Mouse (Mus musculus) right cerebral cortex, postnatal 25 days (tissue): ENCODE data around the gene Lama2.

Experiments
- DNase-seq: peaks from one replicate; pipeline ENCODE4 v3.0.0; 2022

The Lama2 gene

GRCm38 (mm10) chr10:27382887-27383609 lies 236.5 kb downstream of the Lama2 start:
- no peak for DNase-seq

DNA sequence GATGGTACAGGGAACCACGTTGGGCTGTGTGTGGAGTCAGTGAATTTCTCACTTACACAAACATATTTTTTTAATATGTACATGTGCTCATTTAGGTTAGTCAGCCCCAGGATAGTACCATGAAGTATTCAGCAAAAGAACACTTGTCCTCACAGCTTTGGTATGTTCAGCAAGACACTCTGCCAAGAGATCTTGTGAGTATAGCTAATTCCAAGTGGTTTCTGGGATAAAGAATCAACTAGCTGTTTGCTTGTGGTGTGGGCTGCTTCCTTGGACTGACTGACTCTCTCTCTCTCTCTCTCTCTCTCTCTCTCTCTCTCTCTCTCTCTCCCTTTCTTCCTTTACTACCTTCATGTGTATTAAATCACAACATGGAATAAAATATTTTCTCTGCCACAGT lies 241.3 kb downstream of the Lama2 start:
- DNase-seq, result no peak

GRCm38 (mm10) chr10:27344278-27344677 lies 275.3 kb downstream of the Lama2 start:
- no peak for DNase-seq

- no peak for DNase-seq
Measured at GRCm38 (mm10) chr10:27322410-27322990, 297.1 kb downstream of the Lama2 start.

- DNase-seq, result no peak
Measured at GRCm38 (mm10) chr10:27307444-27307843, 312.1 kb downstream of the Lama2 start.

DNA sequence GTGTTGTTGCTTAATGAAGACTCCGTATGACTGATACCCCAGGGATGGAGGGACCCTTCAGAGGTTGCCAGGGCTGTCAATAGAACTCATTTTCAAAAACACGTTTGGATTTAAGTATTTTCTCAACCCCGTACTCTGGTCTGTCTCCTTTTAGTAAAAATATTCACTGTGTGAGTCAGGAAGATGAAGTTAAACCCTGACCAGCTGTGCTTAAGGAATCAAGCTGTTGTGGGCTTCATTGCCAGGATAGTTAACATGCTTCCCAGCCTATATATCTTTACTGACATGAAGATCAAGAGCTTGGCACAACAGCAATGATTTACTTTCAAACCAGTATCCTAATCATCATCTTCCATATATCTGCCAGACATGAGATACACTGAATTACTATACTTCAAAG lies 314.3 kb downstream of the Lama2 start:
- DNase-seq, result no peak

GRCm38 (mm10) chr10:27285098-27285860 lies 334.3 kb downstream of the Lama2 start:
- DNase-seq, result no peak

GRCm38 (mm10) chr10:27267432-27267831 lies 352.1 kb downstream of the Lama2 start:
- DNase-seq, result no peak

- no peak for DNase-seq
Measured at GRCm38 (mm10) chr10:27265812-27266211, 353.7 kb downstream of the Lama2 start.

DNA sequence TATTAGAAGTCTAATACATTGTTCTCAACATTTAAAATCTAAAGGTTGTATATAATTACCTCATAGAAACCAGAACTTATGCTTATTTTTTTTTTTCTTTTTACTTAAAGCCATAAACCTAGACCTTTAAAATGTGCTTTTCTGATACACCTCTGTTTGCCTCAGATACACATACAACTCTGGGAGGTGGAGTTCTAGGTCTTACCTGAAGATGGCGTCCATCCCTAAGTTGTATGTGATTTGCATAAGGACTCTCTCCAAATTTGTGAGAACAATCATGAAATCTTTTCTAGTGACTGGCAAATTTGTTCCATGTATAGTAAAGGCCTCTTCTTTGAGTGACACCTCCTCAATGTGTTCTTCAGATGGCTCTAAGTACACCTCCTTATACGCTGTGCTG lies 354.8 kb downstream of the Lama2 start:
- no peak for DNase-seq

DNA sequence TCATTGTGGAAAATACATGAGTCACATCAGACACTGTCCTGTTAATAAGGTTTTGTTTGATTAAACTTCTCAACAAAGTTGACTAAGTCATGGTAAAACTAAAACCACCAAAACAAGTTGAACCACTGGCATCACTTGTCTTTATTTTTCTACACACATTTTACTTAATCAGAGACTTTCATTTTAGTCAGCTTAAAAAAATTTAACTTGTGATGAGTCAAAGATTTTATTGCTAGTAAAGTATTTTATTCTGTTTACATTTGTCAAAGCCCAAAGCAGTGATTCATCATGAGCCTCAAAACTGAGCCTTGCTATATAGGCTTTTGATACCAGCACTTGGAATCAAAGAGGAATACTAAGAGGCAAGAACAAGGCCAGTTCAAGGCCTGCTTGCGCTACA lies 369.8 kb downstream of the Lama2 start:
- DNase-seq, result no peak

GRCm38 (mm10) chr10:27234755-27235154 lies 384.8 kb downstream of the Lama2 start:
- DNase-seq, result no peak

- no peak for DNase-seq
Measured at GRCm38 (mm10) chr10:27233577-27233976, 386.0 kb downstream of the Lama2 start.

DNA sequence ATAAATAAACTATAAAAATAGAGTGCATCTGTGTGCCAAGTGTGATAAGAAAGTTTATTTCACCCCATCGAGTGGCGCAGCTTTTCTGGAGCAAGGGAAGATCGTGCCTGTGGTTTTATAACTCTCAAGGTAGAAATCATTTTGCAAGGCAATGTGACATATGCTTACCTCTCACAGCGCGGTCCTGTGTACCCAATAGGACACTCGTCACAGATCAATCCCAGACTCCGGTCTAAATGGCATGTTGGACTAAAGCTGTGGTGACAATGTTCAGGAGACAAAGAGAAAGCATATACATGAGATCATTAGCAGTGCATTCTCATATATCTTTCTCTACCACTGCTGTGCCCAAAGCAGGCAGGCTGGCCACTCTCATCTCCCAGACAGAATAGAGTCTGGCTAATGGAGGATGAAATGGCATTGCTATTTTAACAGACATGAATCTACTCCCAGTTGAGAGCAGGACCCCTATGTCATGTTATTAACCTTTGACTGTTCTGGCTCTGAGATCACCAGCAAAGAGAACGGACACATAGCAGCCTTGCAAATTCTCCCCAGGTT lies 395.7 kb downstream of the Lama2 start:
- DNase-seq, result no peak

GRCm38 (mm10) chr10:27222639-27223315 lies 396.8 kb downstream of the Lama2 start:
- no peak for DNase-seq

DNA sequence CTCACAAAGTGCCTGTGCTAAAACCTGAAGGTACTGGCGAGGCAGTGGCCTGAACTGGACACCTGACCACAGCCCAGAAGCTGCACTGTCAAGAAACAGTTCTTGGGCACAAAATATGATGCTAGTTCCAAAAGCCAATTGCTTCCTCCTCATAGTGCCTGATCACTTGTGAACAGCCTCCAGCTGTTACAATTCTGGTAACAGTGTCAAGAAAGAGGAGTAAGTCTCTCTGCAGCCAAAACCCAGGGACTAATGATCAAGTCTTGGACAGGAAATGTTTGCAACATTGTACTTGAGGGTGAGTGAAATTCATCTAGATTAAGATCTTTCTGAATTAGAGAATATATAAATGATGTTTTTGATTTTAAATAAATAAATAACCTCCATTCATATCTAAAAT lies 399.9 kb downstream of the Lama2 start:
- DNase-seq, result no peak

DNA sequence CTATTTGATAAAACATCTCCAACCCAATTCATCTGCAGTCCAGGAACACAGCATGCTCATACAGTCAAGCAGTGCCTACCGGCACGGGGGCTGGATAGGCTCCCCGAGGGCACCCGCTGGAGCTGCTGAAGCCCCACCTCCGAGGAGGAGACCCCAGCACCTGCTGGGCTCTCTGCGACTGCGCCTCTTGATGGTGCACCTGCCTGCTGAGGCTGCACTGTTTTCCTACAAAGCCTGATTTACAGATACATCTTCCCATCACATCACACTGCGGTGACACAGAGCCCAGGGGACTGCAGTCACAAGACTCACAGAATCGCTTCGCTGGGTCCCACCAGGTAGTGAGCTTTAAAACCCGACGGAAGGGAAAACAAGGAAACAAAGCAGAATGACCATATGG lies 412.2 kb downstream of the Lama2 start:
- no peak for DNase-seq

DNA sequence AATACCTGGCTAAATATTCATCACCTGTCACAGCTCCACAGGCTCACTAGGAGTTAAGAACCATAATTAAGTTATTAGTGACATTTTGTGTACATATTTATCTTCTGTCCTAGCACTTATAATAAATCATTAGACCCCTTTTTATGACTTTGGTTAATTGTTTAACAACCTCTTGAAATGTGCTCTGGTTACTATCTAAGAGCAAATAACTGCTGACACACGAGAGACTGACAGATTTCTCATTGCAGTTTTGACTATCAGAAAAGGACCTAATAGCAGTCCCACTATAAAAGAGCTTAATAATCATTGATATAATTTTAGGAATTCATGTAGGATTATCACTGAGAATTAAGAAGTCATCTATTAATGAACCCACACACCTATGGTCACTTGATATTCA lies 421.1 kb downstream of the Lama2 start:
- no peak for DNase-seq

DNA sequence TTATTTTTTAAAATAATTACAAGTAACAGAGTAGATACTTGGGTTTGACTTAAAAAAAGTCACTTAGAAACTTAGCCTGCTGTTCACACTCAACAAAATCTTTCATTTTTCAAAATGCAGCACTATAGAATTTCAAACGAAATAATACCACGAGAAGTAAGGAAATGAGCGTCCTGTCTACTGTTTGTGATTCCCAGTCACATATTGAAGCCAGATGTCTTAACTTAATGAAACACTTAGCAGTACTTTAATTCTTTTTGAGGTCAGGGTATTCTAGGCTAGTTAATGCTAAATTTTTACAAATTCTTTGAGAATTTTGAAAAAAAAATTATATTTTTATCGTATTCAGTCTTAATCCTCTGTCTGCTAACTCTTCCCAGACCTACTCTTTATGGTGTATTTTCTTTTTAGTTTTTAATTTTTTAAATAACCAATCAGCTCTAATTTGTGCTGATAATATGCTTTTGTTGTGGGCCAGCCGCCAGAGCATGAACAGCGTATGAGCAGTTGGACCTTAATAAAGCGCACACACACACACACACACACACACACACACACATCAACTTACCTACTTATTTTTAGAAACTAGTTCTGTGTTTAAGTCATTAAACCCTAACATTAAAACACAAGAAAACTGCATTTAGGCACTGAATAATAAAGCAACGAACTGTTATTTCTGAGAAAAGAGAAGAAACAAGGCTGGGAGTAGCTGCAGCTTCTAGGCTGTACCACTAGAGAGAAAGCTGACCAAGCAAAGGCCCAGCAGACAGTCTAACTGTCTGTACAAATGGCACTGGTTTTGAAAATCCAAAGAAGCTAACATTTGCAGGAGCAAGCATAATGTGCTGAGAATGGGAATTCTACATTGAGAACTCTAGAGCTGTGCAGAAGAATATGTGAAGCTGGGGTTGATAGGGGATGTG lies 425.3 kb downstream of the Lama2 start:
- DNase-seq, result no peak

DNA sequence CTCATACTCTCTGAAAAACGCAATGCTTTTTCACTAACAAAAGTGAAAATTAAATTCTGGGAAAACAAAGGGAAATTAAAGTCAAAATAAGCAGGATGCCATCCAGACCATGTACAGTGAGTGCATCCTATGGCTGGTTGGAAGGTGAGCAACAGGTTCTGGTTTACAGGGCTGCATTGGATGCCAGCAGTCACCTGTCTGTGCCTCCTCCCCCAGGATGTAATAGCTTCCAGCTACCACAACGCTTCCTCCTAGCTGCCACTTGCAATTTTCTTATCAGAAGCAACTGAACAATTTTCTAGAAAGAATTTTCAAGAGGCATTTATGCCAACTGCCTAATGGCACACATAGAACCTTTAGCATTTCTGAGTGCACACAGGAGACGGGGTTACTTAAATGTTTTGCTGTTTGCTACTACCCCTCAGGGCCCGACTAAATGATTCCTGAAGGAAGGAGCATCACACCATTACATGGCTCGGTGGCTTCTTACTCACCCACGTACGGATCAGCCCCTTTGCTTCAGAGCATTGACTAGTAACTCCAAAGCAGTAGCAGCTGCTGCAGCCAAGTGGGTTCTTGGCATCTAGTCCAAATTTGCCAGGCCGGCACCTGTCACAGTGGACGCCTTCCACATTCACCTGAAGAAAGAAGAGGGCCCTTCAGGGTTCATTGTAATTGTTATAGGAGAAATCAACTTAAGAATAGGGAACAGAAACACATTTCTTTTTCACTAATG lies 430.8 kb downstream of the Lama2 start:
- DNase-seq, result no peak

DNA sequence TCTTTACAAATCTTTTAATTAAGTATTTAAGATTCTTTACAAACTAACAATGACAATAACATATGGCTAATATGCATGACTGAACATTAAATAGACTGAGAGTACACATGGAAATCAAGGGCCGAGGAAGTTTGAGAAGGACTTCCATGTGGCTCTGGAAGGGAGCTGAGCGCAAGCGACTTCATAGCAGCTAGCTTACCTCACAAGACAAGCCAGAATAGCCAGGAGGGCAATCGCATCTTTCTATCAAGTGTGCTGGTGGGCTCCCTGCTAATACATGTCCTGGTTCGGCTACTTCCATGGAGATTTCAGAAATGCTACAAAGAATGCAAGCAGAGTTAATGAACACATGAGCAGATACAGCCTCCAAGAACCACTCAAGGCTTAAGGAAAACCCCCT lies 435.4 kb downstream of the Lama2 start:
- DNase-seq, result no peak
